In genomic region chr4:55077133-55077889, GRCm38 (mm10) we compare ENCODE assay signal across 9 mouse cellular contexts.
DNase-seq lines count a peak whose midpoint lies in the region; ATAC-seq lines count a peak whose summit lies in the region.
"Had no signal": no experiment of that assay in that cellular context is flagged by ENCODE, and none has a peak within 500 bp of the region (broad histone marks: within the 10 kb centered on the region; RNA-seq: fewer than 3 reads in every experiment).

No protein-coding gene starts in this region.

- no peaks in the 10 kb centered on the region for H3K27me3 ChIP-seq in midbrain, embryonic 14.5 days (ENCODE audit: control insufficient read depth, insufficient read depth, low read length)

- intact Hi-C loops in heart, postnatal 14 days (cut with DNase I), result no loop called here

- no peak overlapping the region for H3K4me3 ChIP-seq in midbrain, embryonic 14.5 days (replicated peaks; ENCODE audit: low read depth, low read length)
- H3K4me3 ChIP-seq: myocyte had no signal

- no peak overlapping the region for H3K9ac ChIP-seq in midbrain, embryonic 14.5 days (replicated peaks; ENCODE audit: low read length)

- DNase-seq in adrenal gland, postnatal 10 days, result peak; percentile 27
- DNase-seq in adrenal gland, adult 8-10 months, result no peak
- peak; percentile 15 to 26 for DNase-seq in cerebellum, postnatal 36 days
- DNase-seq in heart, postnatal 14 days, result peak; percentile 29 to 39
- peak; percentile 77 to 81 for DNase-seq in layer of hippocampus, adult 18-20 months (ENCODE audit: low spot score in 2 of 2)
- peak; percentile 80 for DNase-seq in midbrain, embryonic 14.5 days
- DNase-seq in T-cell, adult 2 months (ENCODE audit: low spot score), result no peak
- no peak for DNase-seq in thymus, postnatal 10 days (ENCODE audit: low spot score in 2 of 2)

- H3K9me3 ChIP-seq in midbrain, embryonic 14.5 days (ENCODE audit: control insufficient read depth, low read length), result no peaks in the 10 kb centered on the region

- H3K27ac ChIP-seq in midbrain, embryonic 14.5 days (replicated peaks; ENCODE audit: low read depth, low read length), result peak overlapping the region; percentile 86

- WGBS in midbrain, embryonic 14.5 days, result 8% methylated on average over 11 of the region's 11 CpGs

- H3K4me1 ChIP-seq in midbrain, embryonic 14.5 days (ENCODE audit: control insufficient read depth, insufficient read depth, low read length), result peaks cover 24% of the 10 kb centered on the region

- no peak overlapping the region for H3K4me2 ChIP-seq in midbrain, embryonic 14.5 days (ENCODE audit: low read length)

- ATAC-seq in midbrain, embryonic 14.5 days (ENCODE audit: low FRiP score, low TSS enrichment), result peak; percentile 71

- peaks cover 74% of the 10 kb centered on the region for H3K36me3 ChIP-seq in midbrain, embryonic 14.5 days (ENCODE audit: control insufficient read depth, insufficient read depth, low read length)

Comparison
In these comparisons a context has a peak if more than half of its experiments do, and no peak if none do; other contexts are left out.
1. DNase-seq: peak in adrenal gland, postnatal 10 days (single experiment), cerebellum, postnatal 36 days (2 of 2), heart, postnatal 14 days (2 of 2), layer of hippocampus, adult 18-20 months (2 of 2) and midbrain, embryonic 14.5 days (single experiment); none in adrenal gland, adult 8-10 months (single experiment), T-cell, adult 2 months (single experiment) and thymus, postnatal 10 days (0 of 2).